Mouse (Mus musculus) heart, postnatal 25 days (tissue): ENCODE measurements around the gene a. TPM values are rescaled to one million over a fixed set of nuclear protein-coding genes. Genes with fewer than 3 reads are reported as not detected.
"Not testable (repeated sequence)": the region's sequence is repeated elsewhere in the genome, so short reads cannot be mapped to it uniquely, and the experiment has no call there.

Experiments used
- DNase-seq: peaks from one replicate; pipeline ENCODE4 v3.0.0; 2022; ENCODE audit warnings: low spot score
- intact Hi-C: fragments of 180-260 bp; cut with DNase I; formaldehyde crosslinking; loops from one replicate; pipeline ENCODE4 v1.15.1; 2025
- total RNA-seq, 2 experiments: library from RNA; stranded (reverse); gene quantifications; 2 replicates each; pipeline ENCODE4 v1.2.3; 2021

The a gene
- total RNA-seq, 2 experiments from 2014 or later: not detected

DNA sequence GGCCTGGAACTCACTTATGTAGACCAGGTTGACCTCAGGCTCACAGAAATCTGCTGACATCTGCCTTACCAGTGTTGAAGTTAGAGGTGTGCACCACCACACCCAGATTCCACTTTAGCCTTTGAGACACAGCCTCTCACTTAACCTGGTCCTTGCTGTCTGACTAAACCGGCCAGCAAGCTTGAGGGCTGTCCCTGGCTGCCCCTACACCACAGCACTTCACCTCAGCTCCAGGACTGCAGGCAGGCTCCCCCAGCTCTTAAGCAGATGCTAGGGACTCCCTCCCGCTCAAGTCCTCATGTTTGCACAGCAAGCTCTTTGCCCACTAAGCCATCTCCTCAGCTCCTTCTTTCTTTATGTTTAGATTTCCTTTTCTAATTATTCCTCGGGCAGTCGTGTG lies 248.8 kb downstream of the a start:
- no peak for DNase-seq
- intact Hi-C loops: no loop called here

DNA sequence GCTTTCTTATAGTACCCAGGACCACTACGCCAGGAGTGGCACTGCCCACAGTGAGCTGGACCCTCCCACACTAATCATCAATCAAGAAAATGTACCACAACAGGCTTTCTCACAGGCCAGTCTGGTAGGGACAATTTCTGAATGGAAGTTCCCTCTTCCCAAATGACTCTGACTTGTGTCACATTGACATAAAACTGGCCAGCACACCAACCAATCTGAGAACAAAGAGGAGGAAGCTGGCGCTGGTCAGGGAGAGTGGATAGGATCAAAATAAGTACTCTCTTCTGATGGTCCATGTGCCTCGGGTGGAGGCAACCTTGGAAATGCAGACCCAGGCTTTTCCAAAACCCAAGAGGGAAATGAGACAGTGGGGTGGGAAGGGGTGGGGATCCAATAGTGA lies 253.3 kb downstream of the a start:
- intact Hi-C loops: no loop called here

DNA sequence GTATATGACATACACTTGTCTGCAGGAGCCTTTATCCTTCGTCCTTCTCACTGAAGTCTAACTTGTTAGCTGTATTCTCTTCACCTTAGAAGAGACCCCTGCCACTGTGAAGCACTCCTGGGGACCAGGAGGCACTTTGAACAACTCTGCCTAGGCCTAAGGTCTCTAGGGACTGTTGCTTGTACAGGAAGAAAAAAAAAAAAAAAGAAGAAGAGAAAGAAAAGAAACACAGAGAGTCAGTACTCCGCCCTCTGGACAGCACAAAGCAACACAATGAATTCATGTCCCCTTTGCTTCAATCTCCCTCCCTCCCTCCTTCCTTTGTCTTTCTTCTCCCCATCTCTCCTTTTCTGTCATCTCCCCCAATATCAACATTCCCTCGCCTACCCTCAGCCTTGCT lies 253.9 kb downstream of the a start:
- DNase-seq: no peak
- intact Hi-C loops: no loop called here

More for the DNA sequence above, 253.3 kb downstream of the a start:
- DNase-seq: no peak

DNA sequence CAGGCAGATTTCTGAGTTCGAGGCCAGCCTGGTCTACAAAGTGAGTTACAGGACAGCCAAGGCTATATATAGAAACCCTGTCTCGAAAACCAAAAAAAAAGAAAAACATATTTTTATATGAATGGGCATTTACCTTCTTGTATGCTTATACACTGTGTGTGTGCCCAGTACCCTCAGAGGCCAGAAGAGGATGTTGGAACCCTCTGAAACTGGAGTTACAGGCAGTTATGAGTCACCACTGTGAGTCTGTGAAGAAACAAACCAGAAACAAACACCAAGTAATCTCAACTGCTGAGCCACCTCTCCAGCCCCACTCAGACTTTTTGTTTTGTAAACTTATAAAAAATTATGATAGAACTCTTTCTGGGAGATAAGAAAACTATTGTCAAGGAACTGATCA lies 255.6 kb downstream of the a start:
- intact Hi-C loops: no loop called here
- DNase-seq: no peak

DNA sequence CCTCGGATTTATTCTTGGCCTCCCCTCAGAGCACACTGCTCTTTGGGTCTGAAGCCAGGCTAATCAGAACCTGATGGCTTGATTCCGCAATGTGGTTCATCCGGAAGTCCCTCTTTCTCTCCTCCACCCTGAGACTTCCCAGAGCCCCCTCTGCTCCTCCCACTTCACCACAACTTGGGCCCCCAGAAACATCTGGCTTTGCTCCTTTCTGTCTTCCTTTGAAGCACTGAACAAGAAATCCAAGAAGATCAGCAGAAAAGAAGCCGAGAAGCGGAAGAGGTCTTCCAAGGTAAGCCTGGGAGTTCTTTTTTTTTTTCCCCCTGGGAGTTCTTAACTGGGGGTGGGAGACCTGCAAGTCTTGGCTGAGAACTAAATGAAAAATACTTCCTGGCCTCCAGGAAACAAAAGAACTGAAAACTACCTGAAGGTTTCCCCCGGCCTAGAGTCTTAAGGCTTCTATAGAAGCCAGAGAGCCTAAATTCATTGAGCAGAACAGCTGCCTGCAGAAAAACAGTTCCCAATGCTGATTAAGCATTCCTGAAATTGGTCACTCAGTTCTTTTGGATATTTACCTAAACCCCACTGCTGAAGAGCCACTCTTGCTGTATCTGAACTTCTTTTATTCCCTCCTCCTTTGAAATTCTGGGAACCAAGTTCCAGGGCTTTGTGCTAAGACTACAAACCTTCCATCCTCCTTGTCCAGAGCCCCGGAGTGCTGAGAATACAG lies 256.4 kb downstream of the a start:
- intact Hi-C loops: no loop called here

DNA sequence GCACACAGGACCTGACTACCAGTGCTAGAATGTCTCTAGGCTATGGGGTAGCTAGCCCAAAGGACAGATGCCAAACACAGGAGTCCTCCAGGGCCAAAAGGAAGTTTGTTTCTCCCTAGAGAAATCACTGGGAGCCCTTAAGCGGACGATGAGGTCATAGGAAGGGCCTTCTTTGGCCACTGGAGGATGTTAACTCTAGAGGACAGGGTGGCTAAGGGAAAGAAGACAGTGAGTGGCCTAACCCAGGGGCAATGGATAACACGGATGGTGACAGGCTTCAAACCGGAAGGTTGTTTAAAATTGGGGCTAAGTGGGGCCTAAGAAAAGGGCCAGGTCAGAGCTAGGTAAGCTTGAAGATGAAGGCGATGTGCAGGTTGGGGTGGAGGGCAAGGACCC lies 258.9 kb downstream of the a start:
- intact Hi-C loops: no loop called here
- DNase-seq: no peak

More for the DNA sequence above, 256.4 kb downstream of the a start:
- DNase-seq: no peak

DNA sequence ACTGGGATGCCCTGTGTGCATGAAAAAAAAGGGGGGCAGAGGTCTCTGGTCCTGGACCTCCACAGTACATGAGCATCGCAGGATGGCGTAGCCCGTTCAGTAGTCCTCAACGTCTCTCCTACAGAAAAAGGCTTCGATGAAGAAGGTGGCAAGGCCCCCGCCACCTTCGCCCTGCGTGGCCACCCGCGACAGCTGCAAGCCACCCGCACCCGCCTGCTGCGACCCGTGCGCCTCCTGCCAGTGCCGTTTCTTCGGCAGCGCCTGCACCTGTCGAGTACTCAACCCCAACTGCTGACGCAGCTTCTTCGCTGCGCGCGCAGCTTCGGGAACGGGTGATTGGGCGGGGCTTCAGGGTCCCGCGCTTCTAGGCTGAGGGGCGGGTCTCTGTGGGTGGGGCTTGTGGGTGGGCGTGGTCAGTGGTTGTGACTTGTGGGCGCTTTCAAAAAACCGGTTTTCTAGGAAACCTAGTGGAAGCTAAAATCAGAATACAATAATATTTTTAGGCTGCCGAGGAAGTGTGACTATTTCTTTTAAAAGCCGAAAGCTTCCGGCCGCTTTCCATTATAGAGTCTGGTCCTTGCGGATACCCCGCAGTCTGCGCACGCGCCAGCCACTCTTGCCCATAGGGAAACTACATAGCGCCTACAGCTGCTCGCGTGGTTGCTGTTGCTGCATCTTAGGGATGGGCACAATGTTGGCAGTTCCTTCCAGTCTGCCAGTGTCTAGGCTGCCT lies 259.5 kb downstream of the a start:
- intact Hi-C loops: no loop called here
- peak; percentile 79 for DNase-seq

DNA sequence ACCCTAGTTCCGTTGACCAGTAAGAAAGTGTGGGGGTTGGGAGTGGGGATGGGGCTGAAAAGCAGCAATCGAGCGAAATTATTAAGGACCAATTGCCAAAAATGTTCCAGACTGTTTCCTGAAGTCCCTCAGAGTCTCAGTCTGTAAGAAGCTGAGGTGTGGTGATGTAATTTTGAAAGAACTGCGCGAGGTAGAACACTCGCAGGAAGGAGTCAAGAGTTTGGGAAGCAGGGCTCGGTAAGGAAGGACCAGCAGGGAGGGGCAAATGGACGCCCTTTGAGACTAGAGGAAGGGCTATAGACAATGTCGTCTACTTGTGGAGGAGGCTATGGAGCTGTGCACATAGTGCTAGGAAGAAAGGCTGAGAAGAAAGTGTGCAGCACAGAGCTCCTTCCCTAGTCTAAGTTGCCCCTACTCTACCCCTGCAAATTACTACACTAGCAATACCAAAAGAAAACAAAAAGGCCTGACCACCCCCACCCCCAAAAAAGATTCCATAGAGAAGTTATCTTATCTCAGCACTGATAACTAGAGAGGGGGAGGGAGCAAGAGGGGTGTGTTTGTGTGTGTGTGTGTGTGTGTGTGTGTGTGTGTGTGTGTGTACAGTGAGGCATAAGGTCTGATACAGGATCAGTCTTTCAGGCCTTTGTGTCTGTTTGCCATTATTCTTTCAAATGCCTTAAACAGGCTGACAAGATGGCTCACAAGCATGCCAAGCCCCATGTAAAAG lies 260.6 kb downstream of the a start:
- no peak for DNase-seq
- intact Hi-C loops: no loop called here

DNA sequence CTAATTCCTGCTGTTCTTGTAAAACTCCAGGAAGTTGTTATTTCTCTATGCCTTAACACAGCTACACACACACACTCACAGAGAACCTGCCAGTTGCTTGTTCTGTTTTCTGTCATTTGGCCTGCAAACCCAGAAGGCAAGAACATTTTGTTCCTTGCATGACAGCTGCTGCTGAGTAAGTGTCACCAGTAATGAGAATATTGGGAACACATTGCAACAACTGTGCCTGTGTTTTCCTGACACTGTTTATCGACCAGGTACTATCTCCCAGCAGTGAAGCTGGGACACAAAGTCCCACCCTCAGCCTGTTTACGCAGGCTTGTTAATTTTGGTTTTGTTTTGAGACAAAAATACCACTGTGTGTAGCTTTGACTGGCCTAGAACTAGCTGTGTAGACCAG lies 261.5 kb downstream of the a start:
- intact Hi-C loops: no loop called here

DNA sequence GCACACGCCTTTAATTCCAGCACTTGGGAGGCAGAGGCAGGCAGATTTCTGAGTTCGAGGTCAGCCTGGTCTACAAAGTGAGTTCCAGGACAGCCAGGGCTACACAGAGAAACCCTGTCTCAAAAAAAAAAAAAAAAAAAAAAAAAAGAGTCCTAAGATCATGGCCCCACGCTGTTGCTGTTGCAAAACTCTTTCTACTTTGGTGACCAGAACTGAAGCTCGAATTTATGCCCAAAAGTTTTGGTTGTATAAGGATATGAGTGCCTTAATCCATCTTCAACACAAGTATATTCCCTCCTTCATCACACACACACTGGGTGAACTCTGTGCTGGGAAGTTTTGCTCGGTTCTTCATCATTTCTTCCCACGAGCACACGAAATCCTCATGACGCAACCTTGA lies 262.3 kb downstream of the a start:
- intact Hi-C loops, DNase-seq: not testable (repeated sequence)

More for the DNA sequence above, 261.5 kb downstream of the a start:
- DNase-seq: no peak

DNA sequence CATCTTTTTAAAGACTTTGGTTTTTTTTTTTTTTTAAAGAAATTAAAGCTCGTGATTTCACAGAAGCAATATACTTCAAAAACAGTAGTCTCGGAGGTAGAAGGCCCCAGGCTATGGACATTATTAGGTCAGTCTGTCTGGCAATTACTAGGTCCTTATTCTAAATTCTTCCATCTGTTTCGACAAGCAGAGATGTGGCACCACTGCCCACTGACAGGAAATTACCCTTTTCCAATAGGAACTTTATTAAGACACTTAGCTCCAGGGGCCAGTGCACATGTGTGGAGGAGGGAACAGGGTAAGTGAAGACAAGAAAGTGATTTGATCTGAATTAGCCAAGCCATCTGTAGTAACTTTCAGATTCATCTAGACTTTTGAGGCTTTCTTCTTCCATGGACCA lies 263.5 kb downstream of the a start:
- intact Hi-C loops: no loop called here
- no peak for DNase-seq

DNA sequence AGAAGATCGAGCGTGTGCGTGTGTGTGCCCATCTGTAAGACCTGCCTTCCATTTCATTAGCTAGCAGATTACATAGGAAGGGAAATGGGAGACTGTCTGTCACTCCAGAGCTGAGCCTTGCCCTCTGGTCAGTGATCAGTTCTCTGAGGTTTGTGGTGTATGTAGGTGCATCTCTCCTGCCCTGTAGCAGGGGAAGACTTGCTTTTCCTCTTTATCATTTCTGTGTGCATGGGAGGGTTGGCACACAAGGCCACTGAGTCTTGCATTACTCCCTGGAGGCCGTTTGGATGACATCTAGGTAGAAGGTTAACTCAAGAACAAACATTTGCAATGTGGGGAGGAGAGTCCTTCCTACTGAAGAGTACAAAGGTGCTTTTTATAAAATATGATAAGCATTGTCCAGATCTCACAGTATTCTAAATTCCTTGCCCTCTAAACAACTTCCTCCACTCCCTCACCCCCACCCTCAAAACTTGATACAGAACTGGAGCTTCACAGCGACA lies 264.9 kb downstream of the a start:
- no peak for DNase-seq
- intact Hi-C loops: no loop called here

DNA sequence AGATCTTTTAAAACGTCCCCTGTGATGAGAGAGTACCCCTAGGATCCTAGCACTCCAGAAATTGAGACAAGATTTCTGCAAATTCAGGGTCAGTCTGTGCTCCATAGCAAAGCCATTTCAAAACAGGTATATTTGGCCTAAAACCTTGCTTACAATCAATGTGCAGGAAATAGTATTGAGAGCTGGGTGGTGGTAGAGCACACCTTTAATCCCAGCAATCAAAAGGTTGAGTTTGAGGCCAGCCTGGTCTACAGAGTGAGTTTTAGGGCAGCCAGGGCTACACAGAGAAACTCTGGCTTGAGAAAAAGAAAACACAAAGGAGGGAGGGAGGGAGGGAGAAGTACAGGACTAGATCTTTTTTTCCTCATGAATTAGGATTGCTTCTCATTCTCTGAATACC lies 266.2 kb downstream of the a start:
- intact Hi-C loops: no loop called here

DNA sequence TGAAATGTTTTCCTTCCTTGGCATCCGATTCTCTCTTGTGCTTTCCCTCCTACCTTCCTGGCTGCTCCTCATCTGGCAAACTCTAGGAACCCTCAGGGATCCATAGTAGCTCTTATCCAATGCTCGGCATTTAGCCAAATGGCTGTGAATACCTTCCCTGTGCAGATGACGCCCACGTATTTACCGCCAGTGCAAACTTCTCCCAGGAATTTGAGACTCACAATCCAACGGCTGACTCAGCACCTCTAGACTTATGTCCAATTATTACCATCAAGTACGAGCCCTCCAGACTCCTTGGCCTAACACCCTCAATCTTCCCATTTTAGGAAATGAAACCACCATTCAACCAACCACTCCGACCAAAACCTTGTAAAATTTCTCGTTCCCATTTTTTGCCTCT lies 279.8 kb downstream of the a start:
- intact Hi-C loops: loop anchor here (5.0 kb wide), 1 partner anchor 61 kb away; the partner anchor contains the start of gene Itch
- DNase-seq: no peak

More for the DNA sequence above, 266.2 kb downstream of the a start:
- no peak for DNase-seq

DNA sequence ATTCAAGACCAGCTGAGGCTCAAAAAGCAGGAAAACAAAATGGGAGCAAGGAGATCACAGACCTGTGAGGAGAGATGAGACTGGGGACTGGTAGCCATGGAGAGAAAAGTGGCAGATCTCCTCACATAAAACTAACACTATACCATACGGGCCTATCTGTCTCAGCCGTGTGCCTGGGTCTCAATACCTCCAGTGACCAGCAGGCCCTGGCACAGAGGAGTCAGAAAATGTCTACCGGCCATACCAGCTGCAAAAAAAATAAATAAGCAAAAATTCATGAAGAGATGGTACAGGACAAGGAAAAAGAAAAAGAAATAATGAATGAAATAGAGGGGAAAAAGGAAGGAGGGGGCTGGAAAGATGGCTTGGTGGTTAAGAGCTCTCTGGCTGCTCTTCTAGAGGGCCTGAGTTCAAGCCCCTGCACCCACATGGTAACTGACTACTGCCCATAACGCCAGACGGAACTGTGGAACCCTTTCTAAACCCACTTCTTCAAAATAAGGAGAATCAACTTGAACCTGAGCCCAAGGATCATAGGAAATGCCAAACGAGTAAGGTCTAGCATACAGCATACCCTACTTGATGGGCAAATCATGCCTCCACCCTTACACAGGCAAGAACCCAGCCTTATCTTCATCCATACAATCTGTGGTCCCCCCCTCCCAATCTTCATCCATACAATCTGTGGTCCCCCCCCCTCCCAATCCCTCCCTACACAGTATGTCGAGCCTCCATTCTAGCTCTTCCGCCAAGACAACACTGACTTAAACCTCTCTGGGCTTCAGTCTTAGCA lies 281.3 kb downstream of the a start:
- no peak for DNase-seq
- intact Hi-C loops: loop anchor here (5.0 kb wide), 1 partner anchor 60 kb away; the partner anchor contains the start of gene Itch

DNA sequence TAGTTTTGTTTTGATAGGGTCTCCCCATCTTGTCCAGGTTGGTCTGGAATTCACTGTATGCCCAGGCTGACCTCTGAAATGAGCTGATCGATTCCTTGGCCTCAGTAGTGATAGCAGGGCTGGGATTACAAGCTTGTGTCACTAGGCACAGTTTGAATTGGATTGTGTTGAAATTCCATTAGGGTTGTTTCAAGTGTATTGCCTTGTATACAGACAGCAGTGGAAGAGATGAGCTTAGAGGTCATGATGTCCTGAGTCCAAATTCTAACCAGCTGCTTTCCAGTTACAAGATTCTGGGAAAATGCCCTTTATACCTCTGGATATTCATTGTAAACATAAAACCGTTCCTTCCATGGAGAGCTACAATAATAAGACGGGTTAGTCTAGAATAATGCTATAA lies 282.1 kb downstream of the a start:
- DNase-seq: no peak
- intact Hi-C loops: loop anchor here (5.0 kb wide), 1 partner anchor 59 kb away; the partner anchor contains the start of gene Itch

DNA sequence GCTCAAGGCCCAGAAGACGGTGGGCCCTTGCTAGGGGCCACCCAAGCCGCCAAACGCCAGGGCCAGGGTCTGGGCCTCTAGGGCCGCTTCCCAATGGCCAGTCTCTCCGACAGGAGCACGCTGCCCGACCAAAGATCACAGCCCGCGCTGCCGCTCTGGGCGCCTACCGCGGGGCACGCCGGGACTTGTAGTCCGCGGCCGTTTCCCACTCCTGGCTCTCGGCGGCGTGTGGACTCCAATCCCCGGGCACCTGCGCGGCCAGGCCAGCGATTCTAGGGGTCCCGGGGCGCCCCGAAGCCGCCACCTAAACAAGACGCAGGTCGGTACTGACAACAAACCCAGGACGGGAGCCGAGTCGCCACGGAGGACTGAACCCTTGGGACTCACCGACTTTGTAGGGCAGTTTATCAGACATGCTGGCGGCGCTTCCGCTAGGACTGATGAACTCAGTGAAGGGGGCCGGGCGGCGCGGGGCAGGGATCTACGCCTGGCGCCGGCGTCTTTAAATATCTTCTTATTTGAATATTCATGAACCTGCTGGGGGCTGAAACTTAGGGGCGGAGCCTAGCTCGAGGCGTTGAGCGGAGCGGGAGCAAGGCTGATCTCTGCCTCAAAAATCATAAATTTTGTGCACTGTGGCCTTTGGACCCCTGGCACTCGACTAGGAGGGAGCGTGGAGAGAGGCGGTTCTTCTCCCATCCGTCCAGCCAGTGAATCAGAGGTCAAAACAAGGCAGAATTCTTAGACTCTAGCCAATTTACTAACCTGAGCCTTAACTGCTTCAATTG lies 283.0 kb downstream of the a start, which contains the start of gene Ahcy:
TSS of gene Ahcy (minus strand) at position 520 of the 788 bp plus-strand sequence.
- intact Hi-C loops: loop anchor here (5.0 kb wide), 1 partner anchor 58 kb away; the partner anchor contains the start of gene Itch
- DNase-seq: peak; percentile 79

DNA sequence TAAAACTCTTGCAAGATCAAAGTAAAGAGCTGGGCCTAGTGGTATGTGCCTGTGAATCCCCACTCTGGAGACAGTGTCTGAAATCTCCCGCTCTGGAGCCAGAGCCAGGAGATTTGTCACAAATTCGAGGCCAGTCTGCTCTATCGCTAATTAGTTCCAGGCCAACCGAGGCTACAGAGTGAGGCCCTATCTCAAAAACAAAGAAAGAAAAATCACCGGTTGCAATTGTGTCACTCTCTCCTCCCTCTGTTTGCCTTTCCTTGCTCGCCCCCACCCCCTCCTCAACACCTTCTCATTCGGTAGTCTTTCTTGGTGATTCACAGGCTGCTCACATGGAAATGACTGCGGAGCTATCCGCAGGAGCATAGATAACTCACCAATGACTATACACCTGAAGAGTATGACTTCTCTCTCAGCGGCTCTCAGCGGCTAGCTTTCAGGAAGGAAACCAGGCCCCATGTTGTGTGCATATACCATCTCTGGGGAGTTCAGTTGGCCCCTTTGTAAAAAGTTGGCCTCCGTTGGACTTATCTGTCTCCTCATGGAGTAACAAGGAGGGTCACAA lies 283.6 kb downstream of the a start:
- no peak for DNase-seq
- intact Hi-C loops: loop anchor here (5.0 kb wide), 1 partner anchor 57 kb away; the partner anchor contains the start of gene Itch
